Mouse (Mus musculus) E14TG2a.4 (cell line): ENCODE data around the gene Gm9507.
"Not testable (repeated sequence)": the region's sequence is repeated elsewhere in the genome, so short reads cannot be mapped to it uniquely, and the experiment has no call there.

ENCODE experiments used
- CTCF ChIP-seq: conservative IDR thresholded peaks from 2 replicates; pipeline ENCODE4 v1.5.1; 2014; ENCODE audit warnings: low read length
- POU5F1 ChIP-seq: IDR thresholded peaks from 2 replicates; pipeline ENCODE4 v1.6.1; 2014; ENCODE audit warnings: low read length, borderline replicate concordance

DNA sequence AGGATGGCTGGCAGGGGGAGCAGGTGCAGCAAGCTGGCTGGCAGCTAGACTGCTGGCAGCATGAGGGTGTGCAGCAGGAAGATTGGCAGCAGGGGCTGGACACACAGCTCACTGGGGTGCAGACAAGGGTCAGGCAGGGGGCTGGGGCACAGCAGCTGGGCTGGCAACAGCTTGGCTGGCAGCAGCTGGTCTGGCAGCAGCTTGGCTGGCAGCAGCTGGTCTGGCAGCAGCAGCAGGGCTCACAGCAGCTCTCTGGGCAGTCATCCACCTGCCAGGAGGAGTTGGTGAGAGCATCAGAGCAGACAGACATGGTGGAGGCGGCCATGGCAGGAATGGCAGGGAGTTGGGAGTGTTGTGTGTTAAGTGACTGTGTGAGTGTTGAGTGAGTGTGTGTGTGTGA lies 23.8 kb downstream of the Gm9507 start, which contains the start of gene Gm7137:
- not testable (repeated sequence) for TF ChIP-seq CTCF, POU5F1
